Mouse (Mus musculus) forebrain, embryonic 15.5 days (tissue): ENCODE data around the gene C9. TPM values are rescaled to one million over a fixed set of nuclear protein-coding genes. Genes with fewer than 3 reads are reported as not detected.

ENCODE experiments used
- ATAC-seq: fragments of 200-750 bp; cut with Nextera tagmentation; replicated peaks from 2 replicates; pipeline ENCODE4 v1.8.0; 2017; ENCODE audit warnings: mild to moderate bottlenecking, moderate TSS enrichment, moderate library complexity
- H3K27ac ChIP-seq: fragments of 300-500 bp; sonication (generic); replicated peaks from 2 replicates; pipeline ENCODE4 v1.5.1; 2015; ENCODE audit warnings: mild to moderate bottlenecking, inconsistent platforms
- H3K27me3 ChIP-seq: fragments of 300-500 bp; sonication (generic); 2 replicates; pipeline ENCODE4 v1.6.1; 2015; ENCODE audit warnings: inconsistent platforms
- H3K36me3 ChIP-seq: fragments of 300-500 bp; sonication (generic); 2 replicates; pipeline ENCODE4 v1.6.1; 2015; ENCODE audit warnings: mild to moderate bottlenecking, inconsistent platforms
- H3K4me1 ChIP-seq: fragments of 300-500 bp; sonication (generic); 2 replicates; pipeline ENCODE4 v1.6.1; 2015; ENCODE audit warnings: inconsistent platforms
- H3K4me2 ChIP-seq: fragments of 300-500 bp; sonication (generic); replicated peaks from 2 replicates; pipeline ENCODE4 v1.6.1; 2015; ENCODE audit warnings: mild to moderate bottlenecking, inconsistent platforms
- H3K4me3 ChIP-seq: fragments of 300-500 bp; sonication (generic); 2 replicates; pipeline ENCODE4 v1.5.1; 2015; ENCODE audit warnings: mild to moderate bottlenecking, inconsistent platforms
- H3K9ac ChIP-seq: fragments of 300-500 bp; sonication (generic); replicated peaks from 2 replicates; pipeline ENCODE4 v1.6.1; 2015; ENCODE audit warnings: mild to moderate bottlenecking, inconsistent platforms
- H3K9me3 ChIP-seq: fragments of 300-500 bp; sonication (generic); 2 replicates; pipeline ENCODE4 v1.6.1; 2016; ENCODE audit warnings: inconsistent platforms
- WGBS: fragments of 180-500 bp; shearing (Covaris S2); methylation state at CpG from one replicate; pipeline ENCODE4 v1.1.7; 2015; ENCODE audit warnings: mixed read lengths; 5-methylcytosine and 5-hydroxymethylcytosine counted together
- polyA plus RNA-seq: library from polyadenylated mRNA; unstranded; fragments of >200 nt; fragmentation: Nextera tagmentation; extraction: Ambion mirVana; gene quantifications from 2 replicates; pipeline ENCODE4 v1.2.1, GENCODE M21; 2015

C9 gene
- polyA plus RNA-seq, 1 experiment from 2014 or later, result not detected

- no peak for ATAC-seq
- H3K4me3 ChIP-seq, result no peak overlapping the region
- no peaks in the 10 kb centered on the region for H3K27me3 ChIP-seq
- H3K36me3 ChIP-seq, result no peaks in the 10 kb centered on the region
- WGBS, result 79% methylated on average over 7 of the region's 7 CpGs
- H3K4me2 ChIP-seq, result no peak overlapping the region
- no peaks in the 10 kb centered on the region for H3K9me3 ChIP-seq
- no peaks in the 10 kb centered on the region for H3K4me1 ChIP-seq
- no peak overlapping the region for H3K27ac ChIP-seq
- no peak overlapping the region for H3K9ac ChIP-seq
Observed at GRCm38 (mm10) chr15:6539639-6540338, 94.7 kb downstream of the C9 start.

Other genes starting within 250 kb of the C9 start
- 10.4 and 11.8 TPM in 2 replicates for gene Dab2, start 145.5 kb upstream of the C9 start, polyA plus RNA-seq
- 2.3 and 2.5 TPM in 2 replicates for gene Fyb, start 77.5 kb downstream of the C9 start, polyA plus RNA-seq